Mouse (Mus musculus): ENCODE results near the gene Lrrc51. TPM values are rescaled to one million over a fixed set of nuclear protein-coding genes. Genes with fewer than 3 reads are reported as not detected.
"Not testable (repeated sequence)": the region's sequence is repeated elsewhere in the genome, so short reads cannot be mapped to it uniquely, and the experiment has no call there.

Lrrc51 gene
- polyA plus RNA-seq, 1 experiment from 2014 or later, result 8.8 TPM

GRCm38 (mm10) chr7:101955276-101955675, 21.6 kb upstream of the Lrrc51 start:
- Histone ChIP-seq H3K27ac (ENCODE audit: low read depth, low read length) (no peak overlapping the region), H3K9me3 (ENCODE audit: control insufficient read depth, low read length) (no peaks in the 10 kb centered on the region), H3K4me3 (ENCODE audit: low read depth, low read length) (no peak overlapping the region), H3K27me3 (ENCODE audit: control insufficient read depth, insufficient read depth, low read length) (no peaks in the 10 kb centered on the region), H3K4me2 (ENCODE audit: low read depth) (no peak overlapping the region), H3K36me3 (ENCODE audit: control insufficient read depth, insufficient read depth, low read length) (no peaks in the 10 kb centered on the region), H3K4me1 (ENCODE audit: control insufficient read depth, insufficient read depth, low read length) (no peaks in the 10 kb centered on the region), H3K9ac (ENCODE audit: low read length) (no peak overlapping the region)
- 93% methylated on average over 2 of the region's 2 CpGs for WGBS
- DNase-seq (ENCODE audit: low spot score), result no peak
- no peak for ATAC-seq (ENCODE audit: insufficient read depth, low FRiP score, low TSS enrichment)

GRCm38 (mm10) chr7:101954163-101954562, 20.5 kb upstream of the Lrrc51 start:
- WGBS, result 94% methylated on average over 2 of the region's 2 CpGs
- H3K27ac ChIP-seq (ENCODE audit: low read depth, low read length), result no peak overlapping the region
- H3K9ac ChIP-seq (ENCODE audit: low read length), result no peak overlapping the region
- ATAC-seq (ENCODE audit: insufficient read depth, low FRiP score, low TSS enrichment) (no peak), DNase-seq (ENCODE audit: low spot score) (no peak)
- no peaks in the 10 kb centered on the region for H3K9me3 ChIP-seq (ENCODE audit: control insufficient read depth, low read length)
- no peaks in the 10 kb centered on the region for H3K36me3 ChIP-seq (ENCODE audit: control insufficient read depth, insufficient read depth, low read length)
- no peak overlapping the region for H3K4me2 ChIP-seq (ENCODE audit: low read depth)
- no peaks in the 10 kb centered on the region for H3K4me1 ChIP-seq (ENCODE audit: control insufficient read depth, insufficient read depth, low read length)
- H3K27me3 ChIP-seq (ENCODE audit: control insufficient read depth, insufficient read depth, low read length), result no peaks in the 10 kb centered on the region
- no peak overlapping the region for H3K4me3 ChIP-seq (ENCODE audit: low read depth, low read length)

- H3K4me3 ChIP-seq (ENCODE audit: low read depth, low read length), result no peak overlapping the region
- no peaks in the 10 kb centered on the region for H3K9me3 ChIP-seq (ENCODE audit: control insufficient read depth, low read length)
- H3K27ac ChIP-seq (ENCODE audit: low read depth, low read length), result no peak overlapping the region
- no peak overlapping the region for H3K4me2 ChIP-seq (ENCODE audit: low read depth)
- ATAC-seq (ENCODE audit: insufficient read depth, low FRiP score, low TSS enrichment), result no peak
- no peaks in the 10 kb centered on the region for H3K27me3 ChIP-seq (ENCODE audit: control insufficient read depth, insufficient read depth, low read length)
- no peaks in the 10 kb centered on the region for H3K36me3 ChIP-seq (ENCODE audit: control insufficient read depth, insufficient read depth, low read length)
- DNase-seq (ENCODE audit: low spot score), result no peak
- WGBS, result 71% methylated on average over 2 of the region's 2 CpGs
- no peaks in the 10 kb centered on the region for H3K4me1 ChIP-seq (ENCODE audit: control insufficient read depth, insufficient read depth, low read length)
- H3K9ac ChIP-seq (ENCODE audit: low read length), result no peak overlapping the region
Observed at GRCm38 (mm10) chr7:101952098-101952497, 18.4 kb upstream of the Lrrc51 start.

GRCm38 (mm10) chr7:101951648-101952047, 18.0 kb upstream of the Lrrc51 start:
- no peaks in the 10 kb centered on the region for H3K4me1 ChIP-seq (ENCODE audit: control insufficient read depth, insufficient read depth, low read length)
- no peaks in the 10 kb centered on the region for H3K36me3 ChIP-seq (ENCODE audit: control insufficient read depth, insufficient read depth, low read length)
- H3K4me3 ChIP-seq (ENCODE audit: low read depth, low read length), result no peak overlapping the region
- WGBS, result 90% methylated on average over 1 of the region's 1 CpGs
- ATAC-seq (ENCODE audit: insufficient read depth, low FRiP score, low TSS enrichment), result no peak
- no peaks in the 10 kb centered on the region for H3K27me3 ChIP-seq (ENCODE audit: control insufficient read depth, insufficient read depth, low read length)
- no peak overlapping the region for H3K9ac ChIP-seq (ENCODE audit: low read length)
- no peaks in the 10 kb centered on the region for H3K9me3 ChIP-seq (ENCODE audit: control insufficient read depth, low read length)
- H3K4me2 ChIP-seq (ENCODE audit: low read depth), result no peak overlapping the region
- H3K27ac ChIP-seq (ENCODE audit: low read depth, low read length), result no peak overlapping the region
- DNase-seq (ENCODE audit: low spot score), result no peak

- ATAC-seq (ENCODE audit: insufficient read depth, low FRiP score, low TSS enrichment); H3K4me2 ChIP-seq (ENCODE audit: low read depth); DNase-seq (ENCODE audit: low spot score); H3K27ac ChIP-seq (ENCODE audit: low read depth, low read length); H3K36me3 ChIP-seq (ENCODE audit: control insufficient read depth, insufficient read depth, low read length); H3K4me1 ChIP-seq (ENCODE audit: control insufficient read depth, insufficient read depth, low read length); H3K9ac ChIP-seq (ENCODE audit: low read length); H3K27me3 ChIP-seq (ENCODE audit: control insufficient read depth, insufficient read depth, low read length); H3K9me3 ChIP-seq (ENCODE audit: control insufficient read depth, low read length); H3K4me3 ChIP-seq (ENCODE audit: low read depth, low read length): not testable (repeated sequence)
- 95% methylated on average over 5 of the region's 5 CpGs for WGBS
Observed at GRCm38 (mm10) chr7:101949008-101949407, 15.3 kb upstream of the Lrrc51 start.

- WGBS, result 95% methylated on average over 4 of the region's 4 CpGs
Observed at GRCm38 (mm10) chr7:101939758-101940157, 6.1 kb upstream of the Lrrc51 start.

GRCm38 (mm10) chr7:101938348-101938747, 4.7 kb upstream of the Lrrc51 start:
- no peaks in the 10 kb centered on the region for H3K9me3 ChIP-seq (ENCODE audit: control insufficient read depth, low read length)
- no peaks in the 10 kb centered on the region for H3K27me3 ChIP-seq (ENCODE audit: control insufficient read depth, insufficient read depth, low read length)
- H3K4me3 ChIP-seq (ENCODE audit: low read depth, low read length), result no peak overlapping the region
- peaks cover 2% of the 10 kb centered on the region; the same call in 1 of the 2 replicates for H3K36me3 ChIP-seq (ENCODE audit: control insufficient read depth, insufficient read depth, low read length)
- peaks cover 3% of the 10 kb centered on the region; the same call in 1 of the 2 replicates for H3K4me1 ChIP-seq (ENCODE audit: control insufficient read depth, insufficient read depth, low read length)
- H3K27ac ChIP-seq (ENCODE audit: low read depth, low read length), result no peak overlapping the region
- no peak overlapping the region for H3K4me2 ChIP-seq (ENCODE audit: low read depth)
- DNase-seq (ENCODE audit: low spot score) (no peak), ATAC-seq (ENCODE audit: insufficient read depth, low FRiP score, low TSS enrichment) (no peak)
- H3K9ac ChIP-seq (ENCODE audit: low read length), result no peak overlapping the region
- WGBS, result 91% methylated on average over 2 of the region's 2 CpGs

More at GRCm38 (mm10) chr7:101939758-101940157, 6.1 kb upstream of the Lrrc51 start:
- Histone ChIP-seq H3K4me2 (ENCODE audit: low read depth) (no peak overlapping the region), H3K36me3 (ENCODE audit: control insufficient read depth, insufficient read depth, low read length) (peaks cover 2% of the 10 kb centered on the region; the same call in 1 of the 2 replicates), H3K27ac (ENCODE audit: low read depth, low read length) (no peak overlapping the region), H3K4me1 (ENCODE audit: control insufficient read depth, insufficient read depth, low read length) (peaks cover under 1% of the 10 kb centered on the region; the same call in 1 of the 2 replicates), H3K27me3 (ENCODE audit: control insufficient read depth, insufficient read depth, low read length) (no peaks in the 10 kb centered on the region), H3K9ac (ENCODE audit: low read length) (no peak overlapping the region), H3K9me3 (ENCODE audit: control insufficient read depth, low read length) (no peaks in the 10 kb centered on the region), H3K4me3 (ENCODE audit: low read depth, low read length) (no peak overlapping the region)
- DNase-seq (ENCODE audit: low spot score) (no peak), ATAC-seq (ENCODE audit: insufficient read depth, low FRiP score, low TSS enrichment) (no peak)

- 94% methylated on average over 4 of the region's 4 CpGs for WGBS
- Histone ChIP-seq H3K27ac (ENCODE audit: low read depth, low read length) (no peak overlapping the region), H3K9ac (ENCODE audit: low read length) (no peak overlapping the region), H3K36me3 (ENCODE audit: control insufficient read depth, insufficient read depth, low read length) (peaks cover 2% of the 10 kb centered on the region; the same call in 1 of the 2 replicates), H3K27me3 (ENCODE audit: control insufficient read depth, insufficient read depth, low read length) (no peaks in the 10 kb centered on the region), H3K4me1 (ENCODE audit: control insufficient read depth, insufficient read depth, low read length) (peaks cover 3% of the 10 kb centered on the region; the same call in 1 of the 2 replicates), H3K4me3 (ENCODE audit: low read depth, low read length) (no peak overlapping the region), H3K9me3 (ENCODE audit: control insufficient read depth, low read length) (no peaks in the 10 kb centered on the region), H3K4me2 (ENCODE audit: low read depth) (no peak overlapping the region)
- ATAC-seq (ENCODE audit: insufficient read depth, low FRiP score, low TSS enrichment), result no peak
- DNase-seq (ENCODE audit: low spot score), result no peak
Observed at GRCm38 (mm10) chr7:101937569-101937968, 3.9 kb upstream of the Lrrc51 start.

GRCm38 (mm10) chr7:101936996-101937395, 3.3 kb upstream of the Lrrc51 start:
- Histone ChIP-seq H3K4me2 (ENCODE audit: low read depth) (no peak overlapping the region), H3K36me3 (ENCODE audit: control insufficient read depth, insufficient read depth, low read length) (peaks cover 2% of the 10 kb centered on the region; the same call in 1 of the 2 replicates), H3K9ac (ENCODE audit: low read length) (no peak overlapping the region), H3K4me1 (ENCODE audit: control insufficient read depth, insufficient read depth, low read length) (peaks cover 3% of the 10 kb centered on the region; the same call in 1 of the 2 replicates), H3K27me3 (ENCODE audit: control insufficient read depth, insufficient read depth, low read length) (no peaks in the 10 kb centered on the region), H3K27ac (ENCODE audit: low read depth, low read length) (no peak overlapping the region), H3K9me3 (ENCODE audit: control insufficient read depth, low read length) (no peaks in the 10 kb centered on the region), H3K4me3 (ENCODE audit: low read depth, low read length) (no peak overlapping the region)
- DNase-seq (ENCODE audit: low spot score) (no peak), ATAC-seq (ENCODE audit: insufficient read depth, low FRiP score, low TSS enrichment) (no peak)
- 95% methylated on average over 4 of the region's 4 CpGs for WGBS

Measured in neural tube, embryonic 11.5 days (tissue).